Mouse (Mus musculus): ENCODE measurements at regions not wholly inside any gene's neighbourhood (a gene's known extent, or its start where the extent isn't known, plus 50 kb on each side); places are given as distances from the start of the nearest gene placed in this dataset.

- no peak for TF ChIP-seq ZNF384 (IDR thresholded peaks at IDR 0.05; ENCODE audit: low read depth, low read length)
- TF ChIP-seq HCFC1 (IDR thresholded peaks at IDR 0.05; ENCODE audit: borderline replicate concordance, insufficient read depth, low read length): no peak
- no peak for TF ChIP-seq MAFK (IDR thresholded peaks at IDR 0.05; ENCODE audit: insufficient read depth, low read depth, low read length)
Observed at GRCm38 (mm10) chr13:28400459-28400858, 143.1 kb downstream of the Gm11361 start.

Measured in ES-E14 (cell line).